In the genomic region with DNA sequence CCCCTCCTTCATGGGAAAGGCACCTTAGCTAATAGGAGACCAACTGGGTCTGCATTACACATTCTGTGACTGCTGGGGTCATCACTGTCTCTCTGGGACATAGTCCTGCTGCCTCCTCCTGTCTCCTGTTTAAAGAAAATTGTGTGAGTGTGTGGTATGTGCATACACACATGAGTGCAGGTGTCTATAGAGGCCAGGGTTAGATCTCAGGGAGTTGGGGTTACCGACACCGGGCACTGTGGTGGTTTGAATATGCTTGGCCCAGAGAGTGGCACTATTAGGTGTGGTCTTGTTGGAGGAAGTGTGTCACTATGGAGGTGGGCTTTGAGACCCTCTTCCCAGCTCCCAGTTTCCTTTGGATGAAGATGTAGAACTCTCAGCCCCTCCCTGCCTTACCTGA, we compare ENCODE assay signal across 9 mouse cellular contexts.
"Had no signal": no experiment of that assay in that cellular context is flagged by ENCODE, and none has a peak within 500 bp of the region (broad histone marks: within the 10 kb centered on the region; RNA-seq: fewer than 3 reads in every experiment).

No protein-coding gene starts in this region.

- DNase-seq: gastrocnemius, adult 2 months; gastrocnemius, postnatal 10 days; heart, postnatal 14 days; kidney, adult 18-20 months; kidney, adult 8-10 months; kidney, postnatal 14 days; kidney, postnatal 36 days; liver; liver, embryonic 13.5 days had no signal
